Mouse (Mus musculus) frontal cortex, postnatal 10 days (tissue): ENCODE results near the gene Grin2d.
A peak's percentile ranks its signal among the peaks of the same experiment; 100 is the strongest.

Experiments
- DNase-seq, 2 experiments: peaks; one replicate each; pipeline ENCODE4 v3.0.0; 2022; ENCODE audit warnings: low spot score in 2 of 2, mixed read lengths in 1 of 2

Gene Grin2d

GRCm38 (mm10) chr7:45897258-45897757 lies 19.1 kb upstream of the Grin2d start:
- peak; percentile 52 to 65 for DNase-seq

GRCm38 (mm10) chr7:45896517-45897257 lies 18.5 kb upstream of the Grin2d start, which contains the start of the genes Syngr4 and Tmem143:
Syngr4 (minus strand) TSS chr7:45896714.
Tmem143 (plus strand) TSS chr7:45896941.
- DNase-seq: peak; percentile 96 to 97

GRCm38 (mm10) chr7:45895931-45896516 lies 17.8 kb upstream of the Grin2d start:
- no peak for DNase-seq

- DNase-seq: no peak
Measured at GRCm38 (mm10) chr7:45892651-45893050, 14.5 kb upstream of the Grin2d start.

GRCm38 (mm10) chr7:45887246-45887645 lies 9.1 kb upstream of the Grin2d start:
- DNase-seq: no peak

- DNase-seq: no peak
Measured at GRCm38 (mm10) chr7:45881011-45881410, 2.8 kb upstream of the Grin2d start.

GRCm38 (mm10) chr7:45880531-45880930 lies 2.4 kb upstream of the Grin2d start:
- no peak for DNase-seq

GRCm38 (mm10) chr7:45876895-45877294 lies 1.3 kb downstream of the Grin2d start:
- no peak for DNase-seq

GRCm38 (mm10) chr7:45873061-45873947 lies 4.9 kb downstream of the Grin2d start:
- peak in 1 of 2 experiments; percentile 55 for DNase-seq

GRCm38 (mm10) chr7:45872624-45873023 lies 5.6 kb downstream of the Grin2d start, which contains the start of gene Kdelr1:
Kdelr1 (plus strand) TSS chr7:45872772.
- DNase-seq: peak; percentile 79 to 89

GRCm38 (mm10) chr7:45870282-45871058 lies 7.7 kb downstream of the Grin2d start:
- DNase-seq: peak; percentile 41 to 42

GRCm38 (mm10) chr7:45869787-45870186 lies 8.4 kb downstream of the Grin2d start:
- peak; percentile 33 to 59 for DNase-seq

- no peak for DNase-seq
Measured at GRCm38 (mm10) chr7:45869107-45869670, 9.0 kb downstream of the Grin2d start.

GRCm38 (mm10) chr7:45867871-45868270 lies 10.3 kb downstream of the Grin2d start:
- no peak for DNase-seq

GRCm38 (mm10) chr7:45865925-45866910 lies 12.0 kb downstream of the Grin2d start:
- DNase-seq: peak; percentile 86 to 89

GRCm38 (mm10) chr7:45864435-45864834 lies 13.7 kb downstream of the Grin2d start:
- no peak for DNase-seq

- no peak for DNase-seq
Measured at GRCm38 (mm10) chr7:45862804-45863203, 15.4 kb downstream of the Grin2d start.

- no peak for DNase-seq
Measured at GRCm38 (mm10) chr7:45859008-45859407, 19.2 kb downstream of the Grin2d start.
